Mouse (Mus musculus) left cerebral cortex, adult 18-20 months (tissue): ENCODE data around the gene Olfr688. TPM values are rescaled to one million over a fixed set of nuclear protein-coding genes. Genes with fewer than 3 reads are reported as not detected.

ENCODE experiments used
- DNase-seq, 2 experiments: peaks; one replicate each; pipeline ENCODE4 v3.0.0; 2021 to 2022; ENCODE audit warnings: low spot score in 2 of 2, mixed read lengths in 1 of 2
- long read RNA-seq, 2 experiments: library from polyadenylated mRNA; stranded (forward); transcript quantifications; one replicate each; pipeline ENCODE4 v2.0.0; 2021
- total RNA-seq, 2 experiments: library from RNA; stranded (reverse); gene quantifications; 2 replicates each; pipeline ENCODE4 v1.2.3; 2021

Gene Olfr688
- not detected for total RNA-seq
- long read RNA-seq, experiment 1: 0 reads
- long read RNA-seq, experiment 2: 0 reads

- DNase-seq: no peak
Measured at GRCm38 (mm10) chr7:105287795-105288194, at the start of gene Olfr688. TSS of gene Olfr688 (plus strand) at chr7:105288095.

GRCm38 (mm10) chr7:105247671-105248070 is 40.2 kb upstream of the Olfr688 start:
- no peak for DNase-seq

- no peak for DNase-seq
Measured at GRCm38 (mm10) chr7:105248197-105248596, 39.7 kb upstream of the Olfr688 start.

- DNase-seq: no peak
Measured at GRCm38 (mm10) chr7:105256656-105257055, 31.2 kb upstream of the Olfr688 start.

GRCm38 (mm10) chr7:105272426-105272825 is 15.5 kb upstream of the Olfr688 start:
- DNase-seq: no peak

- DNase-seq: no peak
Measured at GRCm38 (mm10) chr7:105290051-105290450, 2.2 kb downstream of the Olfr688 start.

- DNase-seq: no peak
Measured at GRCm38 (mm10) chr7:105310865-105311264, 23.0 kb downstream of the Olfr688 start, which contains the start of gene Olfr689. TSS of gene Olfr689 (plus strand) at chr7:105311165.

- DNase-seq: no peak
Measured at GRCm38 (mm10) chr7:105325302-105325701, 37.4 kb downstream of the Olfr688 start.

GRCm38 (mm10) chr7:105334004-105334403 is 46.1 kb downstream of the Olfr688 start, which contains the start of gene Olfr690:
TSS of gene Olfr690 (minus strand) at chr7:105334104.
- no peak for DNase-seq

Other genes with a start within 250 kb of the Olfr688 start
- not detected for gene Olfr677, start 236.7 kb upstream of the Olfr688 start, total RNA-seq
- not detected for gene Olfr678, start 223.6 kb upstream of the Olfr688 start, total RNA-seq
- gene Olfr679, start 206.9 kb upstream of the Olfr688 start, total RNA-seq: not detected
- gene Olfr680-ps1, start 195.3 kb upstream of the Olfr688 start, total RNA-seq: not detected
- not detected for gene Olfr681, start 171.3 kb upstream of the Olfr688 start, total RNA-seq
- gene Olfr683, start 141.1 kb upstream of the Olfr688 start, total RNA-seq: not detected
- not detected for gene Olfr684, start 124.4 kb upstream of the Olfr688 start, total RNA-seq
- not detected for gene Olfr685, start 102.1 kb upstream of the Olfr688 start, total RNA-seq
- gene Olfr686, start 80.6 kb upstream of the Olfr688 start, total RNA-seq: not detected
- not detected for gene Olfr689, start 23.1 kb downstream of the Olfr688 start, total RNA-seq
- gene Olfr690, start 46.0 kb downstream of the Olfr688 start, total RNA-seq: 1 to 10 TPM in 1 of 2 experiments, under 1 TPM in 1; 0.98 to 1.3 TPM
- under 1 TPM; 0.56 to 0.98 TPM for gene Olfr691, start 54.2 kb downstream of the Olfr688 start, total RNA-seq
- gene Olfr692, start 80.1 kb downstream of the Olfr688 start, total RNA-seq: not detected
- gene Gm5901, start 86.9 kb downstream of the Olfr688 start, total RNA-seq: not detected
- 10 to 100 TPM; 70.5 to 72.2 TPM for gene Fam160a2, start 112.0 kb downstream of the Olfr688 start, total RNA-seq
- gene Cnga4, start 116.5 kb downstream of the Olfr688 start, total RNA-seq: 1 to 10 TPM; 1.1 to 1.2 TPM
- 10 to 100 TPM; 68.3 to 74.4 TPM for gene Cckbr, start 137.6 kb downstream of the Olfr688 start, total RNA-seq
- gene Cavin3, start 194.2 kb downstream of the Olfr688 start, total RNA-seq: 10 to 100 TPM; 17.9 to 19.8 TPM